Mouse (Mus musculus): ENCODE results near the gene Hsd17b1. TPM values are rescaled to one million over a fixed set of nuclear protein-coding genes. Genes with fewer than 3 reads are reported as not detected.
A peak's percentile ranks its signal among the peaks of the same experiment; 100 is the strongest.
"Not testable (repeated sequence)": the region's sequence is repeated elsewhere in the genome, so short reads cannot be mapped to it uniquely, and the experiment has no call there.

Gene Hsd17b1
- polyA plus RNA-seq, 1 experiment from 2014 or later = not detected

DNA sequence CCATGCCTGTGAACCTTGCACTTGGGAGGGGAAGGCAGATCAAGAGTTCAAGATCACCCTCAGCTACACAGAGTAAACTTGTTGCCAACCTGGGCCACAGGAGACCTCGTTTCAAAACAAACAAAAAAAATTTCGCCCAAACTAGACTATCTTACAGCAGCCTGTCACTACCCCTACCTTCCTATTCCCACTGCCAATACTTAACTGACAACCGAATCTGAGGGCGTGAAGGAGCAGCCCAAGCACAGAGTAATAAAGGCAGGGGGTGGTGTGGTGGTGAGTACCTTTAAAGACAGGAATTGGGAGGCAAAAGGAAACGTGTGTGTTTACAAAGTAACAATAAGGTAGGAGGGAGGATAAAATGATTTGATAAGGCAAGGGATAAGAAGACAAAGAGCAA is 32.5 kb downstream of the Hsd17b1 start:
- Histone ChIP-seq H3K4me3 (no peak overlapping the region), H3K9ac (no peak overlapping the region), H3K9me3 (replicated peaks) (no peaks in the 10 kb centered on the region), H3K27me3 (replicated peaks) (no peaks in the 10 kb centered on the region), H3K27ac (ENCODE audit: poor library complexity, severe bottlenecking) (no peak overlapping the region), H3K36me3 (peaks cover 9% of the 10 kb centered on the region), H3K4me1 (replicated peaks) (peaks cover 3% of the 10 kb centered on the region), H3K4me2 (no peak overlapping the region)
- ATAC-seq (ENCODE audit: insufficient number of reproducible peaks, low FRiP score) = no peak
- 53% methylated on average over 5 of the region's 5 CpGs for WGBS

DNA sequence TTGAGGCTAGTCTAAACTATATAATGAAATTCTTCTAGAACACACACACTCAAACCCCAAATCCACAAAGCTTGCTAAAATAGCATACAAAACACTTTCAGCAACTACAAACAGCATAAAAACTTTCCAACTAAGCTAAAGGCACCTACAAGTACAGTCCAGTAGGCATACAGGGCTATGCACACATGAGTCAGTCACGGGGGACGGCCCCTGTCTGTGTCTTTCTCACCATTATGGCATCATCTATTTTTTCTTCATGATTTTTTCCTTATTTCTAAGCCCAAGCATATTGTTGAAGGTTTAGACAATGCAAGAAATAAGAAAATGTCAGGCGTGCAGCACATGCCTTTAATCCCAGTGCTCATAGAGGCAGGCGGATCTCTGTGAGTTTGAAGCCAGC is 33.0 kb downstream of the Hsd17b1 start:
- H3K27ac ChIP-seq (ENCODE audit: poor library complexity, severe bottlenecking) = no peak overlapping the region
- H3K4me3 ChIP-seq = no peak overlapping the region
- H3K27me3 ChIP-seq (replicated peaks) = no peaks in the 10 kb centered on the region
- peaks cover 4% of the 10 kb centered on the region for H3K36me3 ChIP-seq
- no peak for ATAC-seq (ENCODE audit: insufficient number of reproducible peaks, low FRiP score)
- no peak overlapping the region for H3K9ac ChIP-seq
- no peaks in the 10 kb centered on the region for H3K9me3 ChIP-seq (replicated peaks)
- 90% methylated on average over 4 of the region's 4 CpGs for WGBS
- H3K4me2 ChIP-seq = no peak overlapping the region
- H3K4me1 ChIP-seq (replicated peaks) = peaks cover 7% of the 10 kb centered on the region

GRCm38 (mm10) chr11:101112186-101112585 is 34.0 kb downstream of the Hsd17b1 start:
- no peaks in the 10 kb centered on the region for H3K27me3 ChIP-seq (replicated peaks)
- no peak overlapping the region for H3K27ac ChIP-seq (ENCODE audit: poor library complexity, severe bottlenecking)

GRCm38 (mm10) chr11:101115564-101115963 is 37.4 kb downstream of the Hsd17b1 start:
- H3K27ac ChIP-seq (ENCODE audit: poor library complexity, severe bottlenecking) = no peak overlapping the region
- H3K9ac ChIP-seq = no peak overlapping the region
- H3K4me1 ChIP-seq (replicated peaks) = peaks cover 20% of the 10 kb centered on the region
- no peak overlapping the region for H3K4me3 ChIP-seq
- no peak overlapping the region for H3K4me2 ChIP-seq
- ATAC-seq (ENCODE audit: insufficient number of reproducible peaks, low FRiP score) = no peak
- WGBS = 87% methylated on average over 2 of the region's 2 CpGs
- no peaks in the 10 kb centered on the region for H3K27me3 ChIP-seq (replicated peaks)
- H3K36me3 ChIP-seq = peaks cover 3% of the 10 kb centered on the region
- no peaks in the 10 kb centered on the region for H3K9me3 ChIP-seq (replicated peaks)

More at GRCm38 (mm10) chr11:101112186-101112585, 34.0 kb downstream of the Hsd17b1 start:
- Histone ChIP-seq H3K36me3 (peaks cover 3% of the 10 kb centered on the region), H3K4me2 (no peak overlapping the region), H3K9me3 (replicated peaks) (no peaks in the 10 kb centered on the region), H3K9ac (no peak overlapping the region), H3K4me1 (replicated peaks) (peaks cover 7% of the 10 kb centered on the region), H3K4me3 (no peak overlapping the region)
- WGBS = 90% methylated on average over 3 of the region's 3 CpGs
- no peak for ATAC-seq (ENCODE audit: insufficient number of reproducible peaks, low FRiP score)

DNA sequence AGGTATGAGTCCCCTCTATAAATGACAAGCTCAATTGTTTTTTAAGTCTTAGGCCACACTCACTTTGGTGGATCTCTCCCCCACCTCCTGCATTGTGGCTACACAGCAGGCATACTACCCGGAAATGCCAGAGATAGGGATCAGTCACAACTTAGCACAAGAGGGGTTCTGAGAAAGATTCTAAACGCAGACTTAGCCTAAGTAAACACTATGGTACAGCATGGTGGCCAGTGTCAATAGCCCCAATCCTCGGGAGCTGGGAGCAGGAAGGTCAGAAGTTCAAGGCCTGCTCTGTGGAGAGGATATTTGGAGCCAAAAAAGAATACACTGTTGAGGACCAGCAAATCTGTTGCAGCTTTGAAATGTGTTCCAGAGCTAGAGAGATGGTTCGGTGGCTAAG is 39.9 kb downstream of the Hsd17b1 start:
- WGBS = 26% methylated on average over 4 of the region's 4 CpGs
- Histone ChIP-seq H3K4me1 (replicated peaks) (peaks cover 30% of the 10 kb centered on the region), H3K9ac (peak overlapping the region; percentile 98), H3K27ac (ENCODE audit: poor library complexity, severe bottlenecking) (no peak overlapping the region), H3K4me2 (peak overlapping the region; percentile 74), H3K9me3 (replicated peaks) (no peaks in the 10 kb centered on the region), H3K27me3 (replicated peaks) (no peaks in the 10 kb centered on the region), H3K4me3 (peak overlapping the region; percentile 86), H3K36me3 (peaks cover 16% of the 10 kb centered on the region)
- ATAC-seq (ENCODE audit: insufficient number of reproducible peaks, low FRiP score) = no peak

DNA sequence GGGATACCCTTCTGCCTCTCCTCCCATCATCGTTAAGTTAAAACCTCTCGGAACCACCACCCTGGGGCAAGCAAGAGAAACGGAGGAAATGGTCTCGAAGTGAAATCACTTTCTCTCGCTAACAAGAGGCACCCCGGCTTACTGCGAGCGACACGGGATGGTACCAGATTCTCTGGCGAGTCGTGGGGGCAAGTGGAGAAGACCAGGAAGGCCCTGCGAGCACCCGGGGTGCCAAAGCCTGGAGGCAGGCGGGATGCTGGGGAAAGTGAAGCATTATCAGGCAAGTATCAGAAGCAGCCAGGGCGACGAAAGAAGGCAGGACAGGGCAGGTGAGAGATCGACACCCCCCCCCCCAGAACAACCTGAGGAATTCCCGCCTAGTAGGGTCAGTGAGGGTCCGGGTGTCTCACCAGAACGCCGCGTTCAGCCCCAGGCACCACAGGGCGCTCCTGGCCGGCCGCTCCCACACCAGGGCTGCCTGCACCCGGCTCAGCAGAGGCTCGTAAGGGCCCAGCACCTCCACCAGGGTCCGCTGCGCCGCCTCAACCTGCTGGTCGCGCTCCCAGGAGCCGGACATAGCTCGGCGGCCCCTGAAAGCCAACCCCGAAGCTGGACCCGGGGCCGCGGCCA is 41.0 kb downstream of the Hsd17b1 start:
- Histone ChIP-seq H3K9ac (peak overlapping the region; percentile 98), H3K27me3 (replicated peaks) (no peaks in the 10 kb centered on the region), H3K9me3 (replicated peaks) (no peaks in the 10 kb centered on the region), H3K4me3 (peak overlapping the region; percentile 86), H3K4me1 (replicated peaks) (peaks cover 30% of the 10 kb centered on the region), H3K36me3 (peaks cover 25% of the 10 kb centered on the region), H3K4me2 (peak overlapping the region; percentile 74), H3K27ac (ENCODE audit: poor library complexity, severe bottlenecking) (peak overlapping the region; percentile 88)
- under 1% methylated on average over 39 of the region's 39 CpGs for WGBS
- ATAC-seq (ENCODE audit: insufficient number of reproducible peaks, low FRiP score) = peak; percentile 82

GRCm38 (mm10) chr11:101119761-101120544 is 41.7 kb downstream of the Hsd17b1 start, which contains the start of the genes Retreg3 and Tubg1:
Gene Retreg3, minus strand, starts transcription at chr11:101119893.
Gene Tubg1, plus strand, starts transcription at chr11:101119938.
- under 1% methylated on average over 61 of the region's 61 CpGs for WGBS
- Histone ChIP-seq H3K36me3 (peaks cover 31% of the 10 kb centered on the region), H3K4me2 (peak within 1 kb of the TSS; percentile 74), H3K9ac (peak within 1 kb of the TSS; percentile 98), H3K4me1 (replicated peaks) (peaks cover 30% of the 10 kb centered on the region), H3K4me3 (peak within 1 kb of the TSS; percentile 86), H3K9me3 (replicated peaks) (no peaks in the 10 kb centered on the region), H3K27me3 (replicated peaks) (no peaks in the 10 kb centered on the region), H3K27ac (ENCODE audit: poor library complexity, severe bottlenecking) (peak within 1 kb of the TSS; percentile 88)
- ATAC-seq (ENCODE audit: insufficient number of reproducible peaks, low FRiP score) = peak; percentile 96

DNA sequence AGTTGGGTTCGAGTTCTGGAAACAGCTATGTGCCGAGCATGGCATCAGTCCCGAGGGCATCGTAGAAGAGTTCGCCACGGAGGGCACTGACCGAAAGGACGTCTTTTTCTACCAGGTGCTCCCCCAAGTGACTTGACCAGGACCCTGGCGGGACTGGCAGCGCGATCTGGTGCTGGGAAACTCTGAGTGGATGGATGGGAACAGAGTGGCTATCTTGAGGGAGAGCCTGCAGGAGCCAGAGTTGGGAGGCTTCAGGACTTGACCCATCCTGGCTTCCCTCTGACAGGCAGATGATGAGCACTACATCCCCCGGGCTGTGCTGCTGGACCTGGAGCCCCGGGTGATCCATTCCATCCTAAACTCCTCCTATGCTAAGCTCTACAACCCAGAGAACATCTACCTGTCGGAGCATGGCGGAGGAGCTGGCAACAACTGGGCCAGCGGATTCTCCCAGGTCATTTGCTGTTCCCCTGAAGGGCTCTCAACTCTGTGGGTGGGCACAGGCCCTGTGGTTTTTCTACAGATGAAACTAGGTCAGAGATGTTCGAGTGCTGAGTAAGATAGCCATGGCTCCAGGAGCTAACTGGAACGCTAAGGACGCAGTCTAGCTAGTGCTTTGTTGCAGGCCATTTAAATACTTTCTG is 42.5 kb downstream of the Hsd17b1 start:
- peaks cover 38% of the 10 kb centered on the region for H3K36me3 ChIP-seq
- no peaks in the 10 kb centered on the region for H3K9me3 ChIP-seq (replicated peaks)
- H3K9ac ChIP-seq = peak overlapping the region; percentile 82
- 20% methylated on average over 19 of the region's 19 CpGs for WGBS
- H3K27ac ChIP-seq (ENCODE audit: poor library complexity, severe bottlenecking) = peak overlapping the region; percentile 81; the same call in 1 of the 2 replicates
- H3K4me3 ChIP-seq = peak overlapping the region; percentile 86
- H3K27me3 ChIP-seq (replicated peaks) = no peaks in the 10 kb centered on the region
- peaks cover 27% of the 10 kb centered on the region for H3K4me1 ChIP-seq (replicated peaks)
- peak overlapping the region; percentile 74 for H3K4me2 ChIP-seq
- ATAC-seq (ENCODE audit: insufficient number of reproducible peaks, low FRiP score) = no peak

GRCm38 (mm10) chr11:101124494-101124893 is 46.3 kb downstream of the Hsd17b1 start:
- ATAC-seq (ENCODE audit: insufficient number of reproducible peaks, low FRiP score); H3K4me2 ChIP-seq; H3K4me1 ChIP-seq (replicated peaks); H3K9ac ChIP-seq; H3K27ac ChIP-seq (ENCODE audit: poor library complexity, severe bottlenecking); H3K27me3 ChIP-seq (replicated peaks); H3K9me3 ChIP-seq (replicated peaks); H3K4me3 ChIP-seq: not testable (repeated sequence)
- WGBS = 89% methylated on average over 8 of the region's 8 CpGs
- peaks cover 56% of the 10 kb centered on the region for H3K36me3 ChIP-seq

DNA sequence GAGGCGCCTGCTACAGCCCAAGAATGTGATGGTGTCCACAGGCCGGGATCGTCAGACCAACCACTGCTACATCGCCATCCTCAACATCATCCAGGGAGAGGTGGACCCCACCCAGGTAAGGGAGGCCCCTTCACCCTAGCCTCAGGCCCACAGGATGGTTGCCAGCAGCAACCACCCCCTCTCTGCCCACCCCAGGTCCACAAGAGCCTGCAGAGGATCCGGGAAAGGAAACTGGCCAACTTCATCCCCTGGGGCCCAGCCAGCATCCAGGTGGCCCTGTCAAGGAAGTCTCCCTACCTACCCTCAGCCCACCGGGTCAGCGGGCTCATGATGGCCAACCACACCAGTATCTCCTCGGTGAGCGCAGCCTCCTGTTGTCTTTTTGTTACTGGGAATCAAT is 46.8 kb downstream of the Hsd17b1 start:
- not testable (repeated sequence) for H3K27ac ChIP-seq (ENCODE audit: poor library complexity, severe bottlenecking); ATAC-seq (ENCODE audit: insufficient number of reproducible peaks, low FRiP score); H3K9me3 ChIP-seq (replicated peaks); H3K4me3 ChIP-seq; H3K27me3 ChIP-seq (replicated peaks); H3K4me2 ChIP-seq; H3K9ac ChIP-seq
- Histone ChIP-seq H3K36me3 (peaks cover 56% of the 10 kb centered on the region), H3K4me1 (replicated peaks) (peaks cover 12% of the 10 kb centered on the region)
- 96% methylated on average over 9 of the region's 9 CpGs for WGBS

DNA sequence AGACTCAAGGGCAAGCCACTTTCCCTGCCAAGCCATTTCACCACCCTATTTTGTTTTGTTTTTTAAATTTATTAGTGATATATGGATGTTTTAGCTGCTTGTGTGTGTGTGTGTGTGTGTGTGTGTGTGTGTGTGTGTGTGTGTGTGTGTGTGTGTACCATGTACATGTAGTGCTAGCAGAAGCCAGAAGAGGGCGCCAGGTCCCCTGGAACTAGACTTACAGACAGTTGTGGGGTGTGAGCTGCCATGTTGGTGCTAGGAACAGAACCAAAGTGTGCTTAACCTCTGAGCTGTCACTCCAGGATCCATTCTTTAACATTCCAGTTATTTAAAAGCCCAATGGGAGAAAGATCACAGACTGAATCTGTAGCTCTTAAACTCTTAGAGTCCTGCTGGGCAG is 48.9 kb downstream of the Hsd17b1 start:
- H3K9ac ChIP-seq = no peak overlapping the region
- H3K4me1 ChIP-seq (replicated peaks) = peaks cover 11% of the 10 kb centered on the region
- 100% methylated on average over 1 of the region's 1 CpGs for WGBS
- peaks cover 51% of the 10 kb centered on the region for H3K36me3 ChIP-seq
- no peaks in the 10 kb centered on the region for H3K27me3 ChIP-seq (replicated peaks)
- ATAC-seq (ENCODE audit: insufficient number of reproducible peaks, low FRiP score) = no peak
- no peak overlapping the region for H3K4me3 ChIP-seq
- H3K4me2 ChIP-seq = no peak overlapping the region
- peaks cover 6% of the 10 kb centered on the region for H3K9me3 ChIP-seq (replicated peaks)
- no peak overlapping the region for H3K27ac ChIP-seq (ENCODE audit: poor library complexity, severe bottlenecking)

Measured in heart, embryonic 12.5 days (tissue).